Mouse (Mus musculus) kidney, postnatal 14 days (tissue): ENCODE measurements at regions not wholly inside any gene's neighbourhood (a gene's known extent, or its start where the extent isn't known, plus 50 kb on each side); places are given as distances from the start of the nearest gene placed in this dataset.

Source experiments
- DNase-seq: peaks from one replicate; pipeline ENCODE4 v3.0.0; 2022; ENCODE audit warnings: mixed read lengths

- no peak for DNase-seq
Measured at GRCm38 (mm10) chr6:93391166-93391565, 447.9 kb upstream of the Adamts9 start.

GRCm38 (mm10) chr6:93371341-93371740 is 428.0 kb upstream of the Adamts9 start:
- DNase-seq: no peak

DNA sequence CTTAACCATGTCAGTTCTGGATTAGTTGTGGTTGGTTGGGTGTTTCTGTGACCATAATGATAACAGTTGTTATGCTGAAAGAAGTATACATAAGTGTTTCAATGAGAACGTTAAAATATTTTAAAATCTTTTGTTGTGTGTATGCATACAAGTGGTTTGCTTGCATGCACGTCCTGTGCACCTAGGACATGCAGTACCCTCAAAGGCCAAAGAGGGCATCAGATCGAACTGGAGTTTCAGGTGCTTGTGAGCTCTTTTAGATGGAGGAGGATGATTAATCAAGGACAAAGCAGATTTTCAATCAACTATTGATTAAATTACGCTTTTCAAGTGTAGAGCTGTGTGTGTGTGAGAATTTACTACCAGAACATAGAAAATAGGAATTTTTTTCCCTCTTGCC is 420.6 kb upstream of the Adamts9 start:
- no peak for DNase-seq

DNA sequence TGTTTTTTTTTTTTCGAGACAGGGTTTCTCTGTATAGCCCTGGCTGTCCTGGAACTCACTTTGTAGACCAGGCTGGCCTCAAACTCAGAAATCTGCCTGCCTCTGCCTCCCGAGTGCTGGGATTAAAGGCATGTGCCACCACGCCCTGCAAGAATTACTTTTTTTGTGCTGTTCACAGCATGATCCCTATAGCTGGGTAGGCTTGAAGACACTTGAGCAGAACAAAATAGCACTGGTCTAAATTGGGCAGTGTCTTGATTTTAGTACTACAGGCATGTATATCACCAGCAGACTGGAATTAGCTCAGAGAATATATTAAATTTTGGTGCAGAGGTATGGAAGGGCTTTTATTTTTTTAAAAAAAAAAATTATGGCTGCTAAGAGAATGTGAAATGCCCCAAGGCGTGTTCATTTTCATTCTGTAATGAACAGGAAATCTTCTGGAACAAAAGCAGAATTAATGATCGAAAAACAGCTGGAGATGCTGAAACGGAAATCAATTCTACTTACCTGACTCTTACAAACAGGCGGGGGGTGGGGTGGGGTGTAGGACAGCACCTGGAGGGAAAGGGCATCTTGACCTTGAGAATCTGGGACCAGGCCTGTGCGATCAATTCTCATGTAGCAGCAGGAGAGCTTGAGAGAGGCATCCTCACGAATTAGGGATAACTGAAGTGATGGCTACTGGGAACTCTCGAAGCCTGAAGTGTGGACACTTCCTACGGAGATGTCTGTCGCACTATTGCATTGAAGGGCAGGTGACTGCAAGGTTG is 410.2 kb upstream of the Adamts9 start:
- DNase-seq: no peak

GRCm38 (mm10) chr6:93349936-93350700 is 406.8 kb upstream of the Adamts9 start:
- DNase-seq: no peak

- DNase-seq: no peak
Measured at GRCm38 (mm10) chr6:93348141-93348540, 404.8 kb upstream of the Adamts9 start.

- DNase-seq: no peak
Measured at GRCm38 (mm10) chr6:93328683-93329082, 385.4 kb upstream of the Adamts9 start.

- no peak for DNase-seq
Measured at GRCm38 (mm10) chr6:93327930-93328329, 384.6 kb upstream of the Adamts9 start.

DNA sequence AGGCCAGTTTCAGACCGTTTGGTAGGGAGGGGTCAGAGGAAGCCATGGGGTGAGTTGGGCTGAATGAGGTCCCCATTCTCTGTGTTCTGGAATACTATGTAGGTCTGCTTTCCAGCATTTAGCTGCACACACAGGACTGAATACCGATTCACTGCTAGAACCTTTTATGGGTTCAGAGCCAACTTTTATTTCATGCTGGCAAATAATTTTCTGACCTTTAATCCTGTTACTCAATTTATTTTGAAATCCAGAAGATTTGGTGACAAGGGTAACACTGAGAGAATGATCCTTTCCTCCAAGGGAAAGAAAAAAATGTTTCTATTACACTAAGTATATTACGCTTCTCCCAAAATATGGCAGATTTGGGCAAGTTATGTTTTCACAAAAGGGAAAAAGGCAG is 380.6 kb upstream of the Adamts9 start:
- DNase-seq: no peak

GRCm38 (mm10) chr6:93314625-93315024 is 371.3 kb upstream of the Adamts9 start:
- DNase-seq: peak; percentile 53

GRCm38 (mm10) chr6:93305176-93305575 is 361.9 kb upstream of the Adamts9 start:
- peak; percentile 5 for DNase-seq

- DNase-seq: no peak
Measured at GRCm38 (mm10) chr6:93297975-93298374, 354.7 kb upstream of the Adamts9 start.

- no peak for DNase-seq
Measured at GRCm38 (mm10) chr6:93291711-93292110, 348.4 kb upstream of the Adamts9 start.

DNA sequence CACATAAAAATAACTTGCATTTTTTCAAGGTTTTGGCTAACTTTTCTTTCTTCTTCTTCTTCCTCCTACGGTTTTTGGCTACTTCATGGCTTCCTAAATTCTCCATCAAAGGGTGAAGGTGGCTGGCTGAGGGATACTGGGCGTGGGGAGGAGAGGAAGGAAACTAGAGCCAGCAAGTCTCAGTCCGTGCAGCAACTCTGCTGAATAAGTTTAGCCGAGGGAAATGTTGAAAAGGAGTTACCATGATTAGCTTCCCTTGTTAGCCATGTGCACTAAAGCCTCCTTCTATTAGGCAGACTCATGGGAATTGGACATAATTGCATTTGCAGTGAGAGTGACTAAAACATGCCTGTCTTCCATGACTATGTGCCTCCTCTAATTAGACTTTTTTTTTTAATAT is 345.1 kb upstream of the Adamts9 start:
- no peak for DNase-seq

GRCm38 (mm10) chr6:93285796-93286195 is 342.5 kb upstream of the Adamts9 start:
- no peak for DNase-seq

- DNase-seq: no peak
Measured at GRCm38 (mm10) chr6:93281530-93281929, 338.2 kb upstream of the Adamts9 start.

- DNase-seq: peak; percentile 24
Measured at GRCm38 (mm10) chr6:93273917-93274513, 330.7 kb upstream of the Adamts9 start.

DNA sequence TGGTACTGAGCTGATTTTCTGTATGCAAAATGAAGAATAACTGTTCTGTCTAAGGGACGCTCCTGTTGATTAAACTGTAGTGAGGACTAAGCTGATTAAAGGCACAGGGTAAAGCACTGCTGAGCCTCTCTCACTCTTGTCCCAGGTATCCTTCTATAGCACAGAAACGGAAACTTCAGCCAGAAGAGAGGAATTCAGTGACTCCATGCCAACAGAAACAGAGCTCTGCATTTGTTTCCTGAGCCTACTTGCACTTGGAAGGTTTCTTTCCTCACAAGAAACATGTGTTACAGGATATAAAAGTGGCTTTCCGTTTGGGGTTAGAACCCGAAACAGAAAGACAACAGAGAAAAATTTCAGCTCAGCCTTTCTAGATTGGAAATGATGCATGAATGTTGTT is 328.9 kb upstream of the Adamts9 start:
- peak; percentile 12 for DNase-seq

DNA sequence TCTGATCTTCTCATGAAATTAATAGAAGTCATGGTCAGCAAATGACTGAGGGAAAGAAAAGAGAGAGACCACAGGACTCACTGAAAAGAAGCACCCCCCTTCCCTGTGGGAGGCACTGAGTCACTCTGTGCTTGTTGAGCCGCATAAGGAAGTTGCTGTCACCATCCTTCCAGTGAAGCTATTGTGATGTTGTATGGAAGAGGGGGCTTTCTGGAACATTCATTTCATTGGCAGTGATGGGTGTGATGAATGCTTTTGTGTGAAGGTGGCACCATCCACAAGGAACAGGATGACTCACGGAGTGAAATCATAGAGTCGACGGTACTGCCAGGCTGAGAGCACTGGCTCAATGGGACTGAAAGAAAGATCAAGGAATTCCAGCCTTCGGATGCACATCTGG is 323.5 kb upstream of the Adamts9 start:
- no peak for DNase-seq

DNA sequence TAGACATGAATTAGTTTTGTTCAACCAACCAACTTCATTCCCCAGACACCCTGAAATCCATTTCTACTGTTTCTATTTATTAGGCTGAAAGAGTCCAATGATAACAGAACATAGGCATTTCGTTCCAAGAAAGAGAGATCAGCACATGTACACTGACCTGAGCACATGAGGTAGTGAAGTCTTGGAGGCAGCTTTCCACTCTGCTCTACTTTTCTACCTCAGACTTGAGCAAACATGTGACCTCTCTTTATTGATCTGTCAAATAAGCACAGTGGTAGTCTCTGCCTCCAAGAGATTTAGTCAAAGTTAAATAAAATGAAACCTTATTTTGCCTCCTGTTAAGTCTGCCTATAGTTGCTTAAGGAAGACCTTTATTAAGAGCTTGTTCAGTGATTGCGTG is 321.9 kb upstream of the Adamts9 start:
- DNase-seq: no peak

DNA sequence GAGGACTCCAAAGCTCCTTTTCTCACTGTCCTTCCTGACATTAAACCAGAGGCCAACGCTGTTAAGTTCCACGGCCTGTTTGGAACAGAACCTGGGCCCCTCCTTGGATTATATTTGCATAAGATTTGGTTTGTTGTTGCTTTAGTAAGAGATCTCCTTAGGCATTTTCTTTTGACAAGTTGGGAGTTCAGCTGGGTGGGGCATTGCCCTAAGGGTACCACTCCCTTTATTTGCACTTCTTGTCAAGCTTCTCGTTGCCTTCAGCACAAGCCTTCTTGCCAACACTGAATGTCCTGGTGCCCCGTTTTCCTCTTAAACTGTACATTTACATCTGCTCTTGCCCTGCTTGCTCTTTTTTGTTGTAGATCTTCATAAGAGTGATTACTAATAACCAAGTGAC is 317.5 kb upstream of the Adamts9 start:
- no peak for DNase-seq

- peak; percentile 17 for DNase-seq
Measured at GRCm38 (mm10) chr6:93257130-93257841, 314.0 kb upstream of the Adamts9 start.

DNA sequence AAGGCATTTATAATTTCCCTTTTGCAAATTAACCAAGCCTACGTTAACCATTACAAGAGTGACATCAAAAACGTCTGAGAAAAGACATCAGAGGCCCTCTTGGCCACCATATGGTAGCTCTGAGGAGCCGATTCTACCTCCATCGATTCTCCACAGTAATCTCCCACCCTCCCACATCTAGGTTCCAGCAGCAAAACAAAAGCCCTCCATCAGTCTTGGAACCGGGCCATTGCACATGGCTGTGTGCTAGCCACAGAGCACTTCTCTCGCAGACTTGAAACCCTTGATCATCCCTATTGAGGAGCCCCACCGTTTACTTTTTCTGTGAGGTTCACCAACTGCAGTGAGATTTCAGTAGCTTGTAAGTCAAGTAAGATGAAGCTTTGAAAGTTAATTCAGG is 310.5 kb upstream of the Adamts9 start:
- DNase-seq: no peak
